Mouse (Mus musculus) cerebral cortex, adult 2 months (tissue): ENCODE results near the gene Fgf12.

Experiments used
- WGBS: fragments of 180-500 bp; shearing (Covaris S2); methylation state at CpG from one replicate; pipeline ENCODE4 v1.1.7; 2018; 5-methylcytosine and 5-hydroxymethylcytosine counted together

Gene Fgf12

DNA sequence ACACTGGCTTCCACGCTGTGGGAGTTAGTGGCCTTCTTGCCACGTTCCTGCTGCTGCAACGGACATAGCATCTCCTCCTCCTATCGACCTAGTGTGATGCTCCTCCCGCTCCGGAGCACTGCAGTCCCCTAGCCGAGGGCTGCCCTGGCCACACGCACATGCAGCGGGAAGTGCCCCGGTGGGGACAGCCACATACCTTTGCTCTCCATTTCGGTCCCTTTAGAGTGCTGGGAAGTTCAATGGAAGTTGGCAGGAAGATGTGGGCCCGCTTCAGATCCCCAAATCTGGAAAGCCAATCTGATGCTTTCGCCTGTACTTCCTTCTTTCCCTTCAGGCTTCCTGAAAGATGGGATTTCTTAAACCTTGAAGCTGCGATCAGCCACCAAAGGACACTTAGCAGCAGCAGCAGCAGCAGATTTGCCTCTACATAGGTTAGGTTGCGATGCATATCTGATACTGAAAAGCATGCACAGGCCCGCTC, at the start of gene Fgf12:
Gene Fgf12 (minus strand): TSS at position 431 of the 481 bp plus-strand sequence.
- 2% methylated on average over 16 of the region's 16 CpGs for WGBS

GRCm38 (mm10) chr16:28793115-28793514, 40.2 kb upstream of the Fgf12 start:
- 2% methylated on average over 4 of the region's 4 CpGs for WGBS

DNA sequence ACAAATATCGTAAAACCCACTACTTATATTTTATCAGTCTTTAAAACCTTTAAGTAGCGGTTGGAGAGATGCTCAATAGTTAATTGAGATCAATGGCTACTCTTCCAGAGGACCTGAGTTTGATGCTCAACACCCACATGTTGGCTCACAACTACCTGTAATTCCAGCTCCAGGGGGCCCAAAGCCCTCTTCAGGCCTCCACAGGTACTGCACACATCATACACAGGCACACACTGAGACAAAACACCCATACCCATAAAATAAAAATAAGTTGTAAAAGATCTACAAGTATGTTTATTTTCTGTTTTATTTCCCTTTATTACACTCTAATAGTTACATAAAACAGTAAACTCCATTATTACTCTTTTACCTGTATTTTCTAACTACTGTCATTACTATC, 17.4 kb upstream of the Fgf12 start:
- 90% methylated on average over 2 of the region's 2 CpGs for WGBS

DNA sequence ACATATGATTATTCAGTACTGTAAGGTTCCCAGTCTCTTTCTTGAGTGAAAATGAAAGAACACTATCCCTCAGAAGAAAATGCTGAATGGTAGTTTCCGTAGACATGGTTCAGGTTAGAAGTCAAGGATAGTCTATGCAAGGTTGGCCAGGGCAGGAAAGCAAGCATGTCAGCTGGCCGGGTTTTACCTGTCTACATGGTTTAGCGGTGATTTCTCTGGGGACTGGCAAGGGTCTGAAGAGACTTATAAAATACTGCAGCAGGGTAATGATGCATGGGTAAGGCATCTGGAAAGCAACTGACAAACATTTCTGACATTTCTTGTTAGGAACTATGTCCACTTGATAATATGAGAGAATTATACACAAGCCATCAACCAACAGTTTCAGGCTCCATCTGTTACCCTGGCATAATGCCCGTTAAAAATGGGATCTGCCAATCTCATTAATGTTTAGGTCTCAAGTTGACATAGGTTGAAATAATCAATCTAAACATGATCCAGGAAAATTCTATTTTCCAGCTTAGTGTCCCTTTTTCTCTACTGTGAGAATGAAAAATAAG, 8.6 kb upstream of the Fgf12 start:
- WGBS: 91% methylated on average over 4 of the region's 4 CpGs

DNA sequence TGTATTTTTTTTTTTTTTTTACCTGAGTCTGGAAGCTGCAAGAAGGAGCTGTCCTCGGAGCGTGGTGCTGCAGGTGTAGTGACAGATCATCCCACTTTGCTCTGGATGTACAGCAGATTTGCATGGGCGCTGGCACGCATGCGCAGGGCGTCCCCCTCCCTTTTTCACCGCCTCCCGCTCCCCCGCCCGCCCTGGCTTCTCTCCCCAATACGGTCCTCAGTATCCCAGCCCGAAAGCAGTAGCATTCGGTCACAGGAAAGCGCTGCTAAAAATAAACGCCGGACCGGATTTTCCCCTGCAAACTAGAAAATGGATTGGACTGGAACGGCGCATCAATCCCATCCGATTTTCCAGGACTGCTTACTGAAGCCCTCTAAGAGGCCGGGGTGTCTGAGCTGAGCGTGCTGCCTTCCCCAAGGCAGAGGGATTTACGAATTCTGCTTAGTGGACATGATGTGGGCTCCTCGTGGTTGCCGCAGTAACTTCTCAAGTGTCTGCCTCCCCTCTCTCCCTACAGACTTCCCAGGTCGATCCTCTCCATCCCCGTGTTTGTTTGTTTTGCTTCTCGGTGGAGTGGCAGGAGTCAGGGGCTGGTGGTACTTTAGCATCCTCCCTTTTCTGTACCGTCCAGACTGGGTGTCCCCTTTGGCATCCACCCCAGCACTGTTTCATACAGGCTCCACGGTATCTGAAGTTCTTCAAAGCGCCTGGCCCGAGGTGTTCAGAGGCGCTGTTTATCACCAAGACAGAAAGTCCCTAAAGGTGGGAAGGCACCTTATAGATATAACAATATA, 453 bp upstream of the Fgf12 start:
- 1% methylated on average over 33 of the region's 33 CpGs for WGBS

DNA sequence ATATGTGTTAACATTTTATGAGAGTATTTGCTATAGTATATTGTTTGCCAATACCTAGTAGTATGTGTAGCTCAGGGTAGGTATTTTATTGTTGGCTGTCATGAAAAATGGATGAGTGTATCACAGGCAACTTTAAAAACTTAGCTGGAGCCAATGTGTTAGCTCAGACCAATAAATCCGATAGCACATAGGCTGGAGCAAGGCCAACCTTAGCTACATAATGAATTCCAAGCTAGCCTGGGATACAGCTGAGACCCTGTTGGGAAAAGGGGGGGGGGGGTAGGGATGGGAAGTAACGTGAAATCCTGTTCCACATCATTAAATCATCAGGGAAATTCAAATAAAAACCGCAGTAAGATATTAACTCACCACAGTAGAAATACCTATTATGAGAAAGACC, 18.4 kb downstream of the Fgf12 start:
- WGBS: 70% methylated on average over 3 of the region's 3 CpGs

DNA sequence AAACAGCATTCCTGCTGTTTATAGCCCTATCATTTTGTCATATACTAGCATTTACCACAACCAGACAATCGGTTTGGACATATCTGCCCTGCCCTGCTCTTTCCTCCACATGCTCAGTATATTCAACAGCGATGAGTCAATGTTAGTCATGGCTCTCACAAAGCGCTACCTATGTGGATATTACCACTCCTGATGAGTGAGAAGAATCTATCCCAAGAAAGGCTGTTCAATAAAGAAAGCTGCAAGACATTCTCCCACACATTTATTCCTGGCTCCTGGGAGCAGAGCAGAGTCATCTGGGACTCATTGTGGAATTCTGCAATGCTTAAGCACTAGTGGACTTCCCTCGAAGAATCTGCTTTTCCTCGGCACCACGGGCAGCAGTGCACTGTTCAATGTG, 26.1 kb downstream of the Fgf12 start:
- 70% methylated on average over 6 of the region's 6 CpGs for WGBS

- WGBS: 66% methylated on average over 3 of the region's 3 CpGs
Observed at GRCm38 (mm10) chr16:28706623-28707022, 46.2 kb downstream of the Fgf12 start.

- 42% methylated on average over 4 of the region's 4 CpGs for WGBS
Observed at GRCm38 (mm10) chr16:28700346-28700745, 52.5 kb downstream of the Fgf12 start.

- WGBS: 50% methylated on average over 3 of the region's 3 CpGs
Observed at GRCm38 (mm10) chr16:28696851-28697250, 56.0 kb downstream of the Fgf12 start.

GRCm38 (mm10) chr16:28694113-28694899, 58.6 kb downstream of the Fgf12 start:
- 25% methylated on average over 15 of the region's 15 CpGs for WGBS

- WGBS: 88% methylated on average over 9 of the region's 9 CpGs
Observed at GRCm38 (mm10) chr16:28688861-28689385, 63.9 kb downstream of the Fgf12 start.

GRCm38 (mm10) chr16:28681625-28682024, 71.2 kb downstream of the Fgf12 start:
- 58% methylated on average over 3 of the region's 3 CpGs for WGBS

- WGBS: 87% methylated on average over 5 of the region's 5 CpGs
Observed at GRCm38 (mm10) chr16:28668815-28669347, 84.0 kb downstream of the Fgf12 start.

GRCm38 (mm10) chr16:28652640-28653039, 100.2 kb downstream of the Fgf12 start:
- 85% methylated on average over 10 of the region's 10 CpGs for WGBS

DNA sequence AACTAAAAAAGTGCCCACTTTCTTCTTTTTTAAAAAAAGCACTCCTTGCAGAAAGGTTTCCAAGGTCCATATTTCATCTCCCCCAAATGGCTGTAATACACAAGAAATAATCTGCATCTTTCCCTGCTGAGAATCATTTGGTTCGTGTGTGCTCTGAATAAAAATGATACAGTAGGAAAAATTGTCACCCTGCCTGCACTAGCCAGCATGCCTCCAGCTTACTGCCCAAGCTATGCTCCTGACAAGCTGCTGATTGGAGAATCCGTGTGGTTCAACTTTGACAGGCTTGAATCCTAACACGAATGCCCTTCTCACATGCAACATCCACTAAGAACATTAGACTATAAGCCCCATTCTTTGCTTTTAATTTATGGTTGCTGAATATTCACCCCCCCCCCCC, 102.3 kb downstream of the Fgf12 start:
- WGBS: 33% methylated on average over 3 of the region's 3 CpGs

DNA sequence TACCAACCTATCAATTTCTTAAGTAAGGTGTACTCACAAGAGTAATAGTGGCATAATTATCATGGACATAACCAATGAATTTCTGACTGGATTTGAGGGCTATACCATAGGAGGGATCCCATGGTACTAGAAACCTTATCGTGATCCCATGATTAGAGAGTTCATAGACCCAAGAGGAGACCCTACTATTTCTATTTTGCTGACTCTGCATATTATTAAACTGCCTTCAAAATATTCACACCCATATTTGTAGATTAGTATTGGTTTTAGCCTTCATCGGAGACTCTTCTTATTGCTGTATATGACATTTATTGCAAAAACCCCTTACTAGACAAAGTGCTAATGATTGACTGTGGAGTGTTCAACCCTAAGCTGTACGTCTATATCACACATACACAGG, 107.8 kb downstream of the Fgf12 start:
- 81% methylated on average over 3 of the region's 3 CpGs for WGBS

DNA sequence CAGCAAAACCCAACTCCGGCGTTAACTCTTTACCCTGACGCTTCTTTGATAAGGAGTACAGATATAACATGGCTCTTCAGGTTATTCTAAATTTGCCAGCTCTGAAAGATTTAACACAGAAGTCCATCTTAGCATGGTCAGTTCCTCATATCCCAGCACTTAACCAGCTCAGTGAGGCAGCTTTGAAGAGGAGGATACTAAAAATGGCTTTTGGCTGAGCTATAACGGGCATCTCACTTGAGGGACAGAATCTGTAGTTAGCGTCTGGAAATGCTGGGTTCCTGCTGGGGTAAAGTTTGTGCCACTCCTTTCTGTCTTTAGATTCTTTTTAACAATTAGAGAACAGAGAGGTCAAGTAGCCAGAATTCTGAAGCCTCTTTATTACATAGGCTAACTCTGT, 121.1 kb downstream of the Fgf12 start:
- 40% methylated on average over 5 of the region's 5 CpGs for WGBS

DNA sequence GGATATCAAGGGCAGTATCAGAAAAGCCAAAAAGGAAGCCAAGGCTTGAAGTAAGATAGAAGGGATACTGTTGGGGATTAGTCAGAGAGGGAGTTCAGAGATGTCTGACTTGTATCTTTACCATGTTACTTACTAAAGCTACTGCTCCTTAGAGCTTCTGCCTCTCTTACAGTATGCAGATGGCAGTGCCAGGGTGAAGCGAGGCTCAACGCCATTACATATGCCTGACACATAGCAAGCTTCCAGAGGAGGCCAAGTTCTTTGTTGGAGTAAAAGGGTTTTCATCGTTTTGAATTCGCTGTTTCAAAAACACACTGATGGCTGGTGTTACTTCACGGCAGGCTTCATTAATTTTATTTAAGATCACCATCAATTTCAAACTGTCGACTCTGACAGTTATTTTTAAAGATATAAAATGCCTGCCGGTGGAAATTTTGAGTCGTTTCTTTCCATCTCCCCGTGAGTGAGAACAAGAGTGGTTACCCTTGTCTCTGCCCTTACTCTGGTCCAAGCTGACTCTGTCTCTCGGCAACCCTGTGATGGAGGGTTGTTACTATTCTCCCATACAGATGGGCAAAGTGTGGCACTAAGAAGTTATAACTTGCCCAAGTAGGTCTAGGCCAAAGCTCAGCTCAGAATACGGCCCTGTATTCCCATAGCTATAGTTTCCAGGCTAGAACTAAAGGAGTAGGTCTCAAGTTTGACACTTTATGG, 121.9 kb downstream of the Fgf12 start:
- WGBS: 39% methylated on average over 11 of the region's 11 CpGs

- WGBS: 46% methylated on average over 6 of the region's 6 CpGs
Observed at GRCm38 (mm10) chr16:28626259-28626658, 126.6 kb downstream of the Fgf12 start.

DNA sequence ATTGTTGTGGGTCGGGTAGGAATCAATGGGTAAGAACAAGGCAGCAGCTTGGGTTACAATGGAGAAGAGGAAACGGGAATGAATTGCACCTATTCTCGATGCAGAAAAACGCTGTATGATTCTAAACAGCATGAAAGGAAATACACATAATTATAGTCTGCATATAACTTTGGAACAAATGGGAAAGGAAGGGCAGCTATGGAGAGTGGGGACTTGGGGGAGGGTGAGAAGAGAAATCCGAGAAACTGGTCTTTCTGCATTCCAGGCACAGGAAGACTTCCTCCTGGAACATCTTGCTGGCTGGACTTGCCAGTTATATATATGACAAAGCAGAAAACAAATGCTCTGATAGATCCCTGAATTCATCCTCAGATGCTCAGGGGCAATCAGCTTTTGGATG, 127.2 kb downstream of the Fgf12 start:
- 48% methylated on average over 5 of the region's 5 CpGs for WGBS
